Mouse (Mus musculus): ENCODE measurements around the gene Lyzl4. TPM values are rescaled to one million over a fixed set of nuclear protein-coding genes. Genes with fewer than 3 reads are reported as not detected.
A peak's percentile ranks its signal among the peaks of the same experiment; 100 is the strongest.

Lyzl4 gene
- polyA plus RNA-seq, 1 experiment from 2014 or later = 0.24 TPM

DNA sequence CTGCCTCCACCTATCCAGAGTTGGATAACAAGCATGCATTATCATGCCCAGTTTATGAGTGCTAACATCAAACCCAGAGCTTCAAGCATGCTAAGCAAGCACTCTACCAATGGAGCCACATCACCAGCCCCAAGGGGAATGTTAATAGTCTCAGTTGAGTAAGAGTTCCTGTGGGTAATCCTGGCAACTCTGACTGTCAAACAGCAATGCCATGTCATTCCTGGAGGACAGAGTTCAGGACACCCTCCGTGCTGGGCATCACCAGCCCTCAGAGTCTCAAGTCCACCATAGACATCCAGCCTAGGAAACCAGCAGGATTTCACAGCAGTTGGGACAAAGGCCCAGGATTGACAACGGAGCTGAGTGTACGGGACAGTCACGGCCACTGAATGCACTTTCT, 18.7 kb downstream of the Lyzl4 start:
- no peaks in the 10 kb centered on the region for H3K36me3 ChIP-seq
- H3K4me3 ChIP-seq = no peak overlapping the region
- H3K4me2 ChIP-seq = no peak overlapping the region
- no peaks in the 10 kb centered on the region for H3K27me3 ChIP-seq
- H3K27ac ChIP-seq = no peak overlapping the region
- 92% methylated on average over 4 of the region's 4 CpGs for WGBS
- no peaks in the 10 kb centered on the region for H3K9me3 ChIP-seq
- H3K4me1 ChIP-seq = 0 out of 2 replicates have a peak, but pooled peaks cover 3% of the 10 kb centered on the region
- ATAC-seq (ENCODE audit: insufficient number of reproducible peaks, low FRiP score, low TSS enrichment, low read depth) = no peak
- no peak overlapping the region for H3K9ac ChIP-seq

DNA sequence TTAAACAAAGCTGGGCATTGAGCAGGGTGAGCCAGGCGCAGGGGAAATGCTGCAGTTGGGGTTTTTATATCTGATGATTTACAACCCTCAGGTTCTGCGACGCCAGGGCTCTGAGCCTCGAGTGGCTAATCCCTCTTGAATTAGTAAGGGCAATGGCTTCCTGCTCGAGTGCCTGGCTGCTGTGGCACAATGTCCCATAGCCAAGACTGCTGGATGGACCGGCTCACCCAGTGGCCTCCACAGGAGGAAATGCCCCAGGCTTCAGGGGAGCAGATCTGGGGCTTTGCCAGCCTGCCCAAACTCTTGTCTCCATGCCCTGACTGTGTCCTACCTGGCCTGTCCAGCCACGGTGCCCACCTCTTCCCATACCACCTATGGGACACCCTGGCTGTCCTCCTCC, 22.5 kb downstream of the Lyzl4 start:
- 0 out of 2 replicates have a peak, but pooled peaks have one; percentile 32 for ATAC-seq (ENCODE audit: insufficient number of reproducible peaks, low FRiP score, low TSS enrichment, low read depth)
- Histone ChIP-seq H3K27me3 (no peaks in the 10 kb centered on the region), H3K9ac (no peak overlapping the region), H3K36me3 (no peaks in the 10 kb centered on the region), H3K4me1 (0 out of 2 replicates have a peak, but pooled peaks cover 3% of the 10 kb centered on the region), H3K4me2 (no peak overlapping the region), H3K4me3 (no peak overlapping the region), H3K9me3 (no peaks in the 10 kb centered on the region), H3K27ac (no peak overlapping the region)
- WGBS = 29% methylated on average over 7 of the region's 7 CpGs

DNA sequence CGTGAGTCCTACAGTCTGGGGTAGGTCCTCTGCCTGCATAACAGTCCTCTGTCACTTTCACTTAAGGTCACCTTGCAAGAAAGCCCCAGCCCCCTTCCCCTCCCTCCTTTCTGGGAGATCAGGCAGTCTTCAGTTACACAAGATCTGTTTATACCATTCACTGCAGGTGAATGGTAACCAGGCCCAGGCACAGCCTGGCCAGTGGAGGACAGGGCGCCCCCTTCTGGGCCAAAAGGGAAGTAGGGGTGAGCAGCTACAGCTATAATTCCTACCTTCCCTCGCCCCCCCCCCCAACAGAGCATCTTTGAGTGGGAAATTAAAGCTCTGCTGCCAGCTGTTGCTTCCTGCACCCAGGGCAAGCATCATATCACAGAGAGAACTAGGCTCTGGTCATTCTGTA, 25.4 kb downstream of the Lyzl4 start:
- 62% methylated on average over 3 of the region's 3 CpGs for WGBS
- H3K27me3 ChIP-seq = no peaks in the 10 kb centered on the region

DNA sequence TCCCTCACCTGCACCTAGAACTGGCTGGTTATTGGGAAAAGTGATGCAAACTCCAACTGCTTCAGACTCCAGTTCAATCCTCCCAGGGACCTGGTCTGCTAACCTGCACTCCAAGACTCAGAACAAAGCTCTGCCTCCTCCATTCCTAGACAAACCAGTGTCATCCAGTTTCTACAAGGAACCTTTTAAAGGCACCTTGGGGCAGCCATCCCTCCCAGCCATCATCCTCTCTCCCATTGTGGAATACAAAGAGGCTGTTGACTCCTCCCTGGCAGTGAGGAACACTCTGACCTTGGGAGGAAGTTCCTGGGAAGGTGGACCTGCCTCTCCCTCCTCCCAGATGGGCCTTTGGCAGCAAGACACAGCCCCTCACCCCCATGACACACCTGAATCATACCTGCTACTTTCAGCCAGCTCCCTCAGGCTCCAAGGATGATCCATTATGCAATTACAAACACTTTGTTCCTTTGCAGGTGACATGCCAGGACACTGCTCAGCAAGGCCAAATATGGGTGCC, 27.6 kb downstream of the Lyzl4 start:
- no peak overlapping the region for H3K4me3 ChIP-seq
- H3K27me3 ChIP-seq = no peaks in the 10 kb centered on the region
- H3K4me2 ChIP-seq = no peak overlapping the region
- no peak overlapping the region for H3K27ac ChIP-seq
- ATAC-seq (ENCODE audit: insufficient number of reproducible peaks, low FRiP score, low TSS enrichment, low read depth) = no peak
- no peaks in the 10 kb centered on the region for H3K36me3 ChIP-seq
- H3K9me3 ChIP-seq = no peaks in the 10 kb centered on the region
- H3K9ac ChIP-seq = no peak overlapping the region
- H3K4me1 ChIP-seq = no peaks in the 10 kb centered on the region

More for the DNA sequence above, 25.4 kb downstream of the Lyzl4 start:
- no peaks in the 10 kb centered on the region for H3K9me3 ChIP-seq
- H3K4me3 ChIP-seq = no peak overlapping the region
- no peak overlapping the region for H3K4me2 ChIP-seq
- H3K36me3 ChIP-seq = no peaks in the 10 kb centered on the region
- no peak overlapping the region for H3K27ac ChIP-seq
- H3K4me1 ChIP-seq = 0 out of 2 replicates have a peak, but pooled peaks cover 3% of the 10 kb centered on the region
- no peak overlapping the region for H3K9ac ChIP-seq
- no peak for ATAC-seq (ENCODE audit: insufficient number of reproducible peaks, low FRiP score, low TSS enrichment, low read depth)

DNA sequence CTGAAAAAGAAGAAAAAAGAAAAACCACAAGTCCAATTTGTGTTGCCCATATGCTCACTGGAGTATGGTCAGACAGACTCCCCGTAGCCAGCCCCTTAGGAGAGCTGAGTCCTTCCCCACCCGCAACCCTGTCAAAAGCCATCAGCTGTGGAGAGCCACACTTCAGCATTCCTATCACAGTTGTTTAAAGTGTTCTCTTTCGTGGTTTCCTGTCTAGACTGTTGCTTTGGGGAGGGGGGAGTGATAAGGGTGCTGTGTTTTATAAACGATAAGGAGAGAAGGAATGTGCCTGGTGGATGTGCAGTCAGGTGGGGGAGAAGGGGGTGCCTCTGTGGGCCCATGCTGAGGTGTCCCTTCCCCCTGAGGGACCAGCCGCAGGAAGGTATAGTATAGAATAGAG, 28.7 kb downstream of the Lyzl4 start:
- no peak for ATAC-seq (ENCODE audit: insufficient number of reproducible peaks, low FRiP score, low TSS enrichment, low read depth)
- WGBS = 47% methylated on average over 5 of the region's 5 CpGs
- no peaks in the 10 kb centered on the region for H3K27me3 ChIP-seq
- H3K4me3 ChIP-seq = no peak overlapping the region
- H3K27ac ChIP-seq = no peak overlapping the region
- no peaks in the 10 kb centered on the region for H3K9me3 ChIP-seq
- H3K9ac ChIP-seq = no peak overlapping the region
- H3K36me3 ChIP-seq = no peaks in the 10 kb centered on the region
- no peak overlapping the region for H3K4me2 ChIP-seq
- H3K4me1 ChIP-seq = no peaks in the 10 kb centered on the region

DNA sequence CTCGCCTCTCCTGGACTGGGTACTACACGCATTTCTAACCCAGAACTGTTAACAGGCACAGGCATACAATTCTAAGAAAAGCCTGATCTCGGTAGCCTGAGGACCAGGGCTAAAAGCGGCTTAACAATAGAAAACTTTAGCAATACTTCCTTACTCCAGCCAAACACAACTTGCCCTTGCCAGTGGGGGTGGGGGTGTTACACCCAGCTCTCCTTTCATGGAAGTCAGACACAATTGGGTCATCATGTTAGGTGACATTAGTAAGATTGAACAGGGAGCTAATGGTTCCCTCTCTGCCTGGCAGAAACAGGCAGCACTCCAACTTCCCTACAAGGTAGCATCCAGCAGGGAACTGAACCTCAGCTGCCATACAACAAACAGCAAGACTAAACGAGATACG, 32.5 kb downstream of the Lyzl4 start:
- Histone ChIP-seq H3K4me2 (no peak overlapping the region), H3K4me3 (no peak overlapping the region), H3K9ac (no peak overlapping the region), H3K4me1 (no peaks in the 10 kb centered on the region), H3K9me3 (no peaks in the 10 kb centered on the region), H3K27me3 (no peaks in the 10 kb centered on the region), H3K36me3 (no peaks in the 10 kb centered on the region), H3K27ac (no peak overlapping the region)
- 68% methylated on average over 6 of the region's 6 CpGs for WGBS
- no peak for ATAC-seq (ENCODE audit: insufficient number of reproducible peaks, low FRiP score, low TSS enrichment, low read depth)

DNA sequence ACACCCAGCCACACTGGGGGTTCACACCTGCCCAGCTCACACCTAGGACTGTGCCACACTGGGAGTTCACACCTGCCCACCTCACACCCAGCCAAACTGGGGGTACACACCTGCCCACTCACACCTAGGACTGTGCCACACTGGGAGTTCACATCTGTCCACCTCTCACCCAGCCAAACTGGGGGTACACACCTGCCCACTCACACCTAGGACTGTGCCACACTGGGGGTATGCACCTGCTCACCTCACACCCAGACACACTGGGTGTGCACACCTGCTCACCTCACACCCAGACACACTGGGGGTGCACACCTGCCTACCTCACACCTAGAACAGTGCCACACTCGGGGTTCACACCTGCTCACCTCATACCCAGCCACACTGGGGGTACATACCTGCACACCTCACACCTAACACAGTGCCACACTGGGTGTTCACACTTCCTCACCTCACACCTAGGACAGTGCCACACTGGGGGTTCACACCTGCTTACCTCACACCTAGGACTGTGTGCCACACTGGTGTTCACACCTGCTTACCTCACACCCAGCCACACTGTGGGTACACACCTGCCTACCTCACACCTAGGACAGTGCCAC, 35.3 kb downstream of the Lyzl4 start:
- Histone ChIP-seq H3K4me3 (no peak overlapping the region), H3K4me2 (no peak overlapping the region), H3K36me3 (no peaks in the 10 kb centered on the region), H3K27me3 (no peaks in the 10 kb centered on the region), H3K9me3 (no peaks in the 10 kb centered on the region), H3K9ac (no peak overlapping the region), H3K27ac (no peak overlapping the region), H3K4me1 (0 out of 2 replicates have a peak, but pooled peaks cover 4% of the 10 kb centered on the region)
- 56% methylated on average over 1 of the region's 1 CpGs for WGBS
- peak; percentile 42 for ATAC-seq (ENCODE audit: insufficient number of reproducible peaks, low FRiP score, low TSS enrichment, low read depth)

DNA sequence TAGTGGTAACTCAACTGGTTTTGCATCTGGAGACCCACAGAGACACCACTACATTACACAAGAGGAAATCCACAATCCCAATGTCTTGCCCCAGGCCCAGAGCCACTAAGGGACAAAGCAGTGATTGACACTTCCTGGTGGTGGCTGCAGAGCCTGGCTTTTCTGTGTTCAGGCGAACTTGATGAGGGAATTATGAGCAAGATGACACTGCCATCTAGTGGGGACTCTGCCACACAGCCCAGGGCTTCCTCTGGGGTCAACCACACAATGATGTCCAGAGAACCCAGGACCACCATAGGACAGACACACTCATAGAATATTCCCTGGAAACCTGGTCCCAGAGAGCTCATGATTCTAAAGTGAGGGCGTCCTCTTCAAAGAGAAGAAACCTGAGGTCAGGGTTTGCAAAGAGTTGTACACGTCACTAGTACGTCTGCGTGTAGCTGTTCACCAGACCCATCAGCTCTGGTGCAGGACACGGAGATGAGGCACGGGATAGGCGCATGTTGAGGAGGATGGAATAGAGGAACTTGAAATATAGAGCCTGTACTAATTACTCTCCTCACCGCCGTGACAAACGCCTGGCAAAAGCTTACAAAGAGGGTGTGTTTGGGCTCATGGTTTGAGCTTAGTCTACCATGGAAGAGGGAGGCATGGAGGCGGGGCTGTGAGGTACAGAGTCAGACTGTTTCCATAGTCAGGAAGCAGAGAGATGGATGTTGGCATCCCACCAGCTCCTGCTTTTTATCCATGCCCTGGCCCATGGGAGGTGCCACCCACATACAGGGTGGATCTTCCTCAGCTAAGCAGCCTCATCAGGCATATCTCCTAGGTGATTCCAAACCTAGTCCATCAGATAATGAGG, 36.2 kb downstream of the Lyzl4 start:
- WGBS = 53% methylated on average over 12 of the region's 12 CpGs
- Histone ChIP-seq H3K4me1 (peaks cover 12% of the 10 kb centered on the region), H3K4me2 (no peak overlapping the region), H3K36me3 (no peaks in the 10 kb centered on the region), H3K4me3 (no peak overlapping the region), H3K9ac (no peak overlapping the region), H3K27me3 (no peaks in the 10 kb centered on the region), H3K27ac (no peak overlapping the region), H3K9me3 (no peaks in the 10 kb centered on the region)
- ATAC-seq (ENCODE audit: insufficient number of reproducible peaks, low FRiP score, low TSS enrichment, low read depth) = no peak

DNA sequence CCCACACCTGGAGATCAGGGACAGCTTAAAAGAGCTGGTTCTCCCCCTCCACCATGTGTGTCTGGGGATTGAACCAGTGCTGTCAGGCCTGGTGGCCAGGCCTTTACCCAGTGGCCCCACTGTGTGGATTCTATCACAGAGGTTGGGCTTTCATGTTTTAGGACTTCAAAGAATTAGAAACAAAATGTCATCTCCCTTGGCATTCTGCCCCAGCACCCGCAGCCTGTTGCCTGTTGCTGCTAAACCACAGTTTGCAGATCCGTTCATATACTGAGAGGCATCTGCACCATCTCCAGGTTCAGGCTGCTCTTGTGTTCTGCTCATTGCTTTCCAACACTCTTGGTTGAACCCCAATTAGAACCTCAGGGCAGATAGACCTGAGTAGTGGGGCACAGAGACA, 39.5 kb downstream of the Lyzl4 start:
- peaks cover 24% of the 10 kb centered on the region for H3K4me1 ChIP-seq
- H3K27me3 ChIP-seq = no peaks in the 10 kb centered on the region
- H3K4me2 ChIP-seq = no peak overlapping the region
- H3K9ac ChIP-seq = no peak overlapping the region
- no peak for ATAC-seq (ENCODE audit: insufficient number of reproducible peaks, low FRiP score, low TSS enrichment, low read depth)
- no peak overlapping the region for H3K4me3 ChIP-seq
- WGBS = 65% methylated on average over 2 of the region's 2 CpGs
- H3K27ac ChIP-seq = no peak overlapping the region
- no peaks in the 10 kb centered on the region for H3K9me3 ChIP-seq
- H3K36me3 ChIP-seq = no peaks in the 10 kb centered on the region

DNA sequence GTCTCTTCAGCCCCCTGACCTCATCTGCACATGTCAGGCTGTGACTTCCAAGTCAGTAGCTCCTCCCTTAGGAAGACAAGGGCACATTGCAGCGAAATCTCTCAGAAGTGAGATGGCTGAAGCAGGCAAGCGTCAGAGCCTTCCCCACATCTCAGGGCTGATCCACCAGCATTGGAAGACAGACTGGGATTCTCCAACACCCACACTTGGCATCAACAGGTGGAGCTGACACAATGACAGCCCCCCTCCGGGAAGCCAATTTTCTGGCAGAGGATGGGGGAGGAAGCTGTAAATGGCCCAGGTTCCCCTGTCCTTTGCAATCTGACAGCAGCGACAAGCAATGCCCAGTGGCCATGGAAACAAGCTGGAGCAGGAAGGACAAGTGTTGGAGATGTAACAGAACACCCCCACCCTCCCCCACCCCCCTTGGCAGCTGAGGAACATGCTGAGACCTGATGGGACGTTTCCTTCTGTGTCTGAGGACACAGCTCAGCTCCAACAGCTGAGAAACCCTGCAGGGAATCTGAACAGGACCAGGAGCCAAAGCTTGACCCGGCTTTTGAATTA, 41.0 kb downstream of the Lyzl4 start:
- Histone ChIP-seq H3K27me3 (no peaks in the 10 kb centered on the region), H3K4me1 (peaks cover 24% of the 10 kb centered on the region), H3K9me3 (no peaks in the 10 kb centered on the region), H3K4me2 (no peak overlapping the region), H3K36me3 (no peaks in the 10 kb centered on the region), H3K27ac (peak overlapping the region; percentile 29; the same call in 1 of the 2 replicates), H3K9ac (no peak overlapping the region), H3K4me3 (no peak overlapping the region)
- WGBS = 20% methylated on average over 6 of the region's 6 CpGs
- peak; percentile 40; the same call in 1 of the 2 replicates for ATAC-seq (ENCODE audit: insufficient number of reproducible peaks, low FRiP score, low TSS enrichment, low read depth)

DNA sequence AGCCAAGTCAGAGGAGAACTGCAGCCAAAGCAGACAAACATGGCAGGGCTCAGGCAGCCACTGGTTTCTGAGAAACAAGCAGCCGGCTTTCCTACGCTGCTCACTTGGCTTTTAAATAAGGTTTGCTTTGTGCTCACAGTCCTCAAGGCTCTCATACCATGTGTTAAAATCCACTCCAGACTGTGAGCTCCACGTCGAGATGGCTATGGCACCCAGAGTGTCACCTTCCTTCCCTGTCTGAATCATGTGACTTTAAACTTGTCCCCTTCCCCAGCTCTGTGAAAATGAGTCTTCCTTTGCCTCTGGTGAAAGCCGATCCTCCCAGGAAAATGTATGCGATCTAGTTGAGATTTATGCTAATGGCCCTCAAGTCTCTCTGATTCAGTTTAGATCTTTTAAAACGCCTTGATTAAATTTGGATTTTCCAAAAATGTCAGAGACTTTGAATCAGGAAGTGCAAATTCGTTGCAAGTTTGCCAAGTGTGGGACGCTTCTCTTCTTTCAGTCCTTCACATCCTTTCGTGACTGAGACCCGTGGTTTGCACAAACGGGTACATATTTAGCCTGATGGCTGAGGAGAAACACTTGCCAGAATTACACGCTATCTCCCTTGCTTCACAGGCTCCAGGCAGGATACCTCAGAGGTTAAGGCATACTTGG, 41.6 kb downstream of the Lyzl4 start:
- H3K9ac ChIP-seq = no peak overlapping the region
- WGBS = 28% methylated on average over 13 of the region's 13 CpGs
- H3K9me3 ChIP-seq = no peaks in the 10 kb centered on the region
- no peak overlapping the region for H3K4me2 ChIP-seq
- no peaks in the 10 kb centered on the region for H3K36me3 ChIP-seq
- no peak for ATAC-seq (ENCODE audit: insufficient number of reproducible peaks, low FRiP score, low TSS enrichment, low read depth)
- no peaks in the 10 kb centered on the region for H3K27me3 ChIP-seq
- peaks cover 24% of the 10 kb centered on the region for H3K4me1 ChIP-seq
- no peak overlapping the region for H3K4me3 ChIP-seq
- H3K27ac ChIP-seq = peak overlapping the region; percentile 63

All from limb, embryonic 15.5 days (tissue).